Mouse (Mus musculus) liver, embryonic 14.5 days (tissue): ENCODE measurements around the gene Tnr.

ENCODE experiments used
- CTCF ChIP-seq: IDR thresholded peaks from 2 replicates; pipeline ENCODE4 v1.5.1; 2016; ENCODE audit warnings: antibody characterized with exemption, low read depth, control low read depth
- EP300 ChIP-seq: IDR thresholded peaks from 2 replicates; pipeline ENCODE4 v1.6.1; 2016; ENCODE audit warnings: antibody characterized with exemption, low read depth

- TF ChIP-seq CTCF = no peak
- no peak for TF ChIP-seq EP300
These were observed 43.6 kb downstream of the Tnr start for GRCm38 (mm10) chr1:159567171-159567570.
